Mouse (Mus musculus) stomach, embryonic 15.5 days (tissue): ENCODE measurements around the gene Ankrd35. TPM values are rescaled to one million over a fixed set of nuclear protein-coding genes. Genes with fewer than 3 reads are reported as not detected.
"Not testable (repeated sequence)": the region's sequence is repeated elsewhere in the genome, so short reads cannot be mapped to it uniquely, and the experiment has no call there.

Experiments used
- ATAC-seq: fragments of 200-750 bp; cut with Nextera tagmentation; 2 replicates; pipeline ENCODE4 v1.8.0; 2017; ENCODE audit warnings: low read depth, moderate number of reproducible peaks, moderate TSS enrichment; ENCODE audit not compliant: insufficient read depth, low FRiP score
- H3K27ac ChIP-seq: fragments of 300-500 bp; sonication (generic); 2 replicates; pipeline ENCODE4 v1.5.1; 2015; ENCODE audit warnings: mild to moderate bottlenecking, inconsistent platforms
- H3K27me3 ChIP-seq: fragments of 300-500 bp; sonication (generic); replicated peaks from 2 replicates; pipeline ENCODE4 v1.6.1; 2015; ENCODE audit warnings: inconsistent platforms
- H3K36me3 ChIP-seq: fragments of 300-500 bp; sonication (generic); 2 replicates; pipeline ENCODE4 v1.6.1; 2015; ENCODE audit warnings: inconsistent platforms
- H3K4me1 ChIP-seq: fragments of 300-500 bp; sonication (generic); 2 replicates; pipeline ENCODE4 v1.6.1; 2015; ENCODE audit warnings: inconsistent platforms
- H3K4me2 ChIP-seq: fragments of 300-500 bp; sonication (generic); 2 replicates; pipeline ENCODE4 v1.6.1; 2015; ENCODE audit warnings: mild to moderate bottlenecking, inconsistent platforms
- H3K4me3 ChIP-seq: fragments of 300-500 bp; sonication (generic); replicated peaks from 2 replicates; pipeline ENCODE4 v1.5.1; 2015; ENCODE audit warnings: inconsistent platforms
- H3K9ac ChIP-seq: fragments of 300-500 bp; sonication (generic); 2 replicates; pipeline ENCODE4 v1.6.1; 2015; ENCODE audit warnings: inconsistent platforms
- H3K9me3 ChIP-seq: fragments of 300-500 bp; sonication (generic); 2 replicates; pipeline ENCODE4 v1.6.1; 2016; ENCODE audit warnings: inconsistent platforms
- WGBS: fragments of 180-500 bp; shearing (Covaris S2); methylation state at CpG from one replicate; pipeline ENCODE4 v1.1.7; 2015; 5-methylcytosine and 5-hydroxymethylcytosine counted together
- polyA plus RNA-seq: library from polyadenylated mRNA; unstranded; fragments of >200 nt; fragmentation: Nextera tagmentation; extraction: Ambion mirVana; gene quantifications from 2 replicates; pipeline ENCODE4 v1.2.1, GENCODE M21; 2015

Gene Ankrd35
- polyA plus RNA-seq, 1 experiment from 2014 or later = 3.8 TPM

DNA sequence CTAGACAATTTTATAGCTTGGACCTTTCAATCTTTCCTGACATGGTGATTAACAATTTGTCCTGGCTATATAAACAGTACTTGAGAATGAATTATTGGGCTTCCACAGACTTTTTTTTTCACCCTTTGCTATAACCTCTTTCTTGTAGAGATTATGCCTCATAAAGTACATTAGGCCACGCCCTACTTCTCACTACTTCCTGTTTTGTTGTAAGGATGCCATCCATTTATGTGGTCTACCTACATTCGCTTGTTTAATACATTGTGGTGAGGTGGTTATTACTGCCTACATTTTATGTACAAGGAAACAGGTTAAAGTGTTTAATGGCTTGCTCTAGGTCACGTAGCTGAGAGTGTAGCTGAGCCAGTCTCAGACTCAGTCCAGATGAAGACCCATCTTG lies 5.2 kb downstream of the Ankrd35 start:
- WGBS = 74% methylated on average over 3 of the region's 3 CpGs
- peaks cover 3% of the 10 kb centered on the region; the same call in 1 of the 2 replicates for H3K4me1 ChIP-seq
- H3K9me3 ChIP-seq = no peaks in the 10 kb centered on the region
- H3K9ac ChIP-seq = no peak overlapping the region
- no peak overlapping the region for H3K4me2 ChIP-seq
- no peaks in the 10 kb centered on the region for H3K36me3 ChIP-seq
- no peak for ATAC-seq
- H3K27me3 ChIP-seq = no peaks in the 10 kb centered on the region
- H3K4me3 ChIP-seq = no peak overlapping the region
- H3K27ac ChIP-seq = peak overlapping the region; percentile 65

GRCm38 (mm10) chr3:96675690-96676089 lies 5.8 kb downstream of the Ankrd35 start:
- peak overlapping the region; percentile 65 for H3K27ac ChIP-seq
- 53% methylated on average over 3 of the region's 3 CpGs for WGBS
- H3K36me3 ChIP-seq = no peaks in the 10 kb centered on the region
- peak; percentile 12; the same call in 1 of the 2 replicates for ATAC-seq
- H3K27me3 ChIP-seq = no peaks in the 10 kb centered on the region
- H3K9me3 ChIP-seq = no peaks in the 10 kb centered on the region
- H3K4me3 ChIP-seq = no peak overlapping the region
- H3K9ac ChIP-seq = no peak overlapping the region
- H3K4me1 ChIP-seq = no peaks in the 10 kb centered on the region
- H3K4me2 ChIP-seq = no peak overlapping the region

GRCm38 (mm10) chr3:96678456-96678855 lies 8.5 kb downstream of the Ankrd35 start:
- ATAC-seq = no peak
- Histone ChIP-seq H3K27ac (peak overlapping the region; percentile 62), H3K4me1 (no peaks in the 10 kb centered on the region), H3K4me3 (no peak overlapping the region), H3K9me3 (no peaks in the 10 kb centered on the region), H3K9ac (no peak overlapping the region), H3K27me3 (no peaks in the 10 kb centered on the region; the same call in 1 of the 2 replicates), H3K4me2 (no peak overlapping the region), H3K36me3 (no peaks in the 10 kb centered on the region)
- 73% methylated on average over 7 of the region's 7 CpGs for WGBS

GRCm38 (mm10) chr3:96679159-96679674 lies 9.3 kb downstream of the Ankrd35 start:
- no peak overlapping the region for H3K4me3 ChIP-seq
- H3K4me1 ChIP-seq = 0 out of 2 replicates have a peak, but pooled peaks cover 3% of the 10 kb centered on the region
- no peaks in the 10 kb centered on the region for H3K36me3 ChIP-seq
- H3K27ac ChIP-seq = peak overlapping the region; percentile 62
- peak; percentile 73 for ATAC-seq
- H3K4me2 ChIP-seq = peak overlapping the region; percentile 16; the same call in 1 of the 2 replicates
- H3K9ac ChIP-seq = no peak overlapping the region
- H3K27me3 ChIP-seq = peaks cover 7% of the 10 kb centered on the region; the same call in 1 of the 2 replicates
- 23% methylated on average over 5 of the region's 5 CpGs for WGBS
- H3K9me3 ChIP-seq = no peaks in the 10 kb centered on the region

GRCm38 (mm10) chr3:96680269-96680956 lies 10.5 kb downstream of the Ankrd35 start:
- H3K9me3 ChIP-seq = no peaks in the 10 kb centered on the region
- H3K36me3 ChIP-seq = no peaks in the 10 kb centered on the region
- ATAC-seq = no peak
- H3K4me1 ChIP-seq = peaks cover 6% of the 10 kb centered on the region; the same call in 1 of the 2 replicates
- H3K27me3 ChIP-seq = peaks cover 9% of the 10 kb centered on the region; the same call in 1 of the 2 replicates
- H3K4me2 ChIP-seq = no peak overlapping the region
- no peak overlapping the region for H3K9ac ChIP-seq
- 29% methylated on average over 12 of the region's 12 CpGs for WGBS
- H3K4me3 ChIP-seq = no peak overlapping the region
- H3K27ac ChIP-seq = no peak overlapping the region

GRCm38 (mm10) chr3:96683496-96683895 lies 13.6 kb downstream of the Ankrd35 start:
- no peaks in the 10 kb centered on the region for H3K9me3 ChIP-seq
- no peak overlapping the region for H3K4me2 ChIP-seq
- H3K4me3 ChIP-seq = no peak overlapping the region
- no peak overlapping the region for H3K27ac ChIP-seq
- no peak overlapping the region for H3K9ac ChIP-seq
- H3K27me3 ChIP-seq = peaks cover 9% of the 10 kb centered on the region; the same call in 1 of the 2 replicates
- peaks cover 6% of the 10 kb centered on the region; the same call in 1 of the 2 replicates for H3K4me1 ChIP-seq
- no peak for ATAC-seq
- 80% methylated on average over 3 of the region's 3 CpGs for WGBS
- H3K36me3 ChIP-seq = no peaks in the 10 kb centered on the region

- Histone ChIP-seq H3K27ac (no peak overlapping the region), H3K4me2 (peak overlapping the region; percentile 53), H3K9me3 (no peaks in the 10 kb centered on the region), H3K4me1 (peaks cover 6% of the 10 kb centered on the region; the same call in 1 of the 2 replicates), H3K36me3 (no peaks in the 10 kb centered on the region), H3K9ac (no peak overlapping the region), H3K4me3 (peak overlapping the region; percentile 21), H3K27me3 (peaks cover 9% of the 10 kb centered on the region; the same call in 1 of the 2 replicates)
- 49% methylated on average over 17 of the region's 17 CpGs for WGBS
- no peak for ATAC-seq
These were observed 14.4 kb downstream of the Ankrd35 start for GRCm38 (mm10) chr3:96684151-96684821.

DNA sequence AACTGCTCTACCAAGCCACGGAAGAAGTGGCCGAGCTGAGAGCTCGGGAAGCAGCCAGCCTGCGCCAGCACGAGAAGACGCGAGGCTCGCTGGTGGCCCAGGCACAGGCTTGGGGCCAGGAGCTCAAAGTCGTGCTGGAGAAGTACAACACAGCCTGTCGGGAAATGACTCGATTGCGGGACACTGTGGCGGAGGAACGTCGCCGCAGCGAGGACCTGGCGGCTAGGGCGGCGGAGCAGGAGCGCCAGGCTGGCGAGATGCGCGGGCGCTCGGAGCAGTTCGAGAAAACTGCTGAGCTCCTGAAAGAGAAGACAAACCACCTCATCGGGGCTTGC lies 14.9 kb downstream of the Ankrd35 start:
- Histone ChIP-seq H3K9ac (no peak overlapping the region), H3K4me1 (peaks cover 6% of the 10 kb centered on the region; the same call in 1 of the 2 replicates)
- ATAC-seq = no peak

DNA sequence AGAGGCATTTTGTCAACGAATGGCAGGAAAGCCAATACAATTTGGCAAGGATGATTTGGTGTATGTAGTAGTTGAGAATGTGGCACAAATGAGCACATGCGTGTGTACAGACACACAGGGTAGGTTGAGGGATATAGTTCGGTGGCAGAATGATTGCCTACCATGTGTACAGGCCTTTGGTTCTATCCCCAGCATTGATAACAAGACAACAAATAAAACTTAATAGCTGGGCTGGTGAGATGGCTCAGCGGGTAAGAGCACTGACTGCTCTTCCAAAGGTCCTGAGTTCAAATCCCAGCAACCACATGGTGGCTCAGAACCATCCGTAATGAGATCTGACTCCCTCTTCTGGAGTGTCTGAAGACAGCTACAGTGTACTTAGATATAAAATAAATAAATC lies 16.1 kb downstream of the Ankrd35 start:
- H3K4me1 ChIP-seq, H3K9ac ChIP-seq, H3K27me3 ChIP-seq, H3K36me3 ChIP-seq, H3K9me3 ChIP-seq, H3K4me3 ChIP-seq, H3K27ac ChIP-seq, H3K4me2 ChIP-seq, ATAC-seq: not testable (repeated sequence)
- 89% methylated on average over 5 of the region's 5 CpGs for WGBS

More for the DNA sequence above, 14.9 kb downstream of the Ankrd35 start:
- Histone ChIP-seq H3K27me3 (peaks cover 9% of the 10 kb centered on the region; the same call in 1 of the 2 replicates), H3K36me3 (no peaks in the 10 kb centered on the region), H3K9me3 (no peaks in the 10 kb centered on the region), H3K4me2 (peak overlapping the region; percentile 53), H3K4me3 (peak overlapping the region; percentile 21), H3K27ac (no peak overlapping the region)
- WGBS = 9% methylated on average over 28 of the region's 28 CpGs

DNA sequence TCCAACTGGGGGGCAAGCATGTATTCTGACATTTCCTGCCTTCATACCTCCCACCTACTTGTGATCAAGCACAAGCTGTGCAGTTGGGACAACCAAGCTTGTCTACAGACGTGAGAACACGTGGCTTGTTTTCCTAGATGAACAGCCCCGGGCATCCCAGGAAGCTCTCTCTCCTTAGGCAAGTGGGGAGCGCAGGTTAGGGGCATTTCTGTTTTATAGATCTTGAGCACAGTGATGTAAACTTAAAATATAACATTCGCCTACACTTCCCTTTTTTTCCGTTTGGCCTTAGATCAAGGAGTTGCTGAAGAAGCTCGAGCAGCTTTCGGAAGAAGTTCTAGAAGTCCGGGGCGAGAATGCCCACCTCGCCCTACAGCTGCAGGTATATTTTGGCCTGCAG lies 18.9 kb downstream of the Ankrd35 start:
- WGBS = 75% methylated on average over 11 of the region's 11 CpGs
- peaks cover 6% of the 10 kb centered on the region; the same call in 1 of the 2 replicates for H3K27me3 ChIP-seq

GRCm38 (mm10) chr3:96690298-96690697 lies 20.4 kb downstream of the Ankrd35 start:
- 56% methylated on average over 3 of the region's 3 CpGs for WGBS
- no peaks in the 10 kb centered on the region for H3K36me3 ChIP-seq

More for the DNA sequence above, 18.9 kb downstream of the Ankrd35 start:
- Histone ChIP-seq H3K36me3 (no peaks in the 10 kb centered on the region), H3K4me3 (no peak overlapping the region), H3K4me1 (peaks cover 6% of the 10 kb centered on the region; the same call in 1 of the 2 replicates), H3K9me3 (no peaks in the 10 kb centered on the region), H3K9ac (no peak overlapping the region), H3K27ac (no peak overlapping the region), H3K4me2 (no peak overlapping the region)
- ATAC-seq = no peak

GRCm38 (mm10) chr3:96692506-96692905 lies 22.6 kb downstream of the Ankrd35 start:
- H3K27me3 ChIP-seq = no peaks in the 10 kb centered on the region
- WGBS = 17% methylated on average over 3 of the region's 3 CpGs
- ATAC-seq = no peak
- H3K4me1 ChIP-seq = peaks cover 9% of the 10 kb centered on the region
- H3K9me3 ChIP-seq = no peaks in the 10 kb centered on the region
- H3K36me3 ChIP-seq = no peaks in the 10 kb centered on the region
- H3K4me3 ChIP-seq = no peak overlapping the region
- H3K27ac ChIP-seq = 0 out of 2 replicates have a peak overlapping the region, but pooled peaks have one; percentile 11
- H3K4me2 ChIP-seq = no peak overlapping the region
- no peak overlapping the region for H3K9ac ChIP-seq

More at GRCm38 (mm10) chr3:96690298-96690697, 20.4 kb downstream of the Ankrd35 start:
- Histone ChIP-seq H3K27me3 (no peaks in the 10 kb centered on the region), H3K4me2 (no peak overlapping the region), H3K9me3 (no peaks in the 10 kb centered on the region), H3K4me3 (no peak overlapping the region), H3K9ac (no peak overlapping the region), H3K27ac (no peak overlapping the region), H3K4me1 (no peaks in the 10 kb centered on the region)
- ATAC-seq = no peak
